Mouse (Mus musculus) C2C12 (cell line): Measurements from ENCODE around the gene Plpp1. TPM values are rescaled to one million over a fixed set of nuclear protein-coding genes. Genes with fewer than 3 reads are reported as not detected.

Experiments used
- H3K27me3 ChIP-seq: one replicate; pipeline ENCODE4 v1.6.1; 2011; ENCODE audit not compliant: control insufficient read depth, insufficient read depth, insufficient read length
- H3K36me3 ChIP-seq: one replicate; pipeline ENCODE4 v1.6.1; 2011; ENCODE audit not compliant: control insufficient read depth, insufficient read depth
- H3K4me3 ChIP-seq: one replicate; pipeline ENCODE4 v1.5.1; 2011; ENCODE audit warnings: mild to moderate bottlenecking, control low read depth; ENCODE audit not compliant: poor library complexity, insufficient read depth, severe bottlenecking
- H3K79me2 ChIP-seq: one replicate; pipeline ENCODE4 v1.6.1; 2011; ENCODE audit not compliant: control insufficient read depth, insufficient read depth
- H3K79me3 ChIP-seq: one replicate; pipeline ENCODE4 v1.6.1; 2011; ENCODE audit warnings: low read depth, control low read depth
- H3ac ChIP-seq: one replicate; pipeline ENCODE3; 2011; ENCODE audit warnings: low read depth; ENCODE audit not compliant: control insufficient read depth, insufficient read length
- CEBPB ChIP-seq: IDR thresholded peaks from one replicate; pipeline ENCODE4 v1.6.1; 2011; ENCODE audit warnings: low read depth, mild to moderate bottlenecking, control low read depth, moderate library complexity
- CTCF ChIP-seq: IDR thresholded peaks from one replicate; pipeline ENCODE4 v1.5.1; 2011; ENCODE audit not compliant: control insufficient read depth, insufficient read depth, insufficient read length
- FOSL1 ChIP-seq: IDR thresholded peaks from one replicate; pipeline ENCODE4 v1.8.0; 2011; ENCODE audit warnings: mild to moderate bottlenecking, low read length; ENCODE audit not compliant: poor library complexity, insufficient read depth, severe bottlenecking
- MAX ChIP-seq: IDR thresholded peaks from one replicate; pipeline ENCODE4 v1.6.1; 2011; ENCODE audit warnings: mild to moderate bottlenecking, control low read depth
- MYOD1 ChIP-seq: IDR thresholded peaks from one replicate; pipeline ENCODE4 v1.6.1; 2011; ENCODE audit warnings: low read depth; ENCODE audit not compliant: control insufficient read depth, insufficient read length
- MYOG ChIP-seq: IDR thresholded peaks from one replicate; pipeline ENCODE4 v1.6.1; 2011; ENCODE audit not compliant: control insufficient read depth, insufficient read length; ENCODE audit errors: extremely low read depth
- USF1 ChIP-seq: IDR thresholded peaks from one replicate; pipeline ENCODE4 v1.6.1; 2011; ENCODE audit warnings: low read depth, mild to moderate bottlenecking, control low read depth, moderate library complexity
- polyA plus RNA-seq: library from polyadenylated mRNA; unstranded; fragments of >200 nt; fragmentation: generic; extraction: Trizol; gene quantifications from one replicate; pipeline ENCODE4 v1.2.1, GENCODE M21; 2012; ENCODE audit warnings: missing spikeins

Plpp1 gene
- polyA plus RNA-seq, 1 experiment, result 29.1 TPM

DNA sequence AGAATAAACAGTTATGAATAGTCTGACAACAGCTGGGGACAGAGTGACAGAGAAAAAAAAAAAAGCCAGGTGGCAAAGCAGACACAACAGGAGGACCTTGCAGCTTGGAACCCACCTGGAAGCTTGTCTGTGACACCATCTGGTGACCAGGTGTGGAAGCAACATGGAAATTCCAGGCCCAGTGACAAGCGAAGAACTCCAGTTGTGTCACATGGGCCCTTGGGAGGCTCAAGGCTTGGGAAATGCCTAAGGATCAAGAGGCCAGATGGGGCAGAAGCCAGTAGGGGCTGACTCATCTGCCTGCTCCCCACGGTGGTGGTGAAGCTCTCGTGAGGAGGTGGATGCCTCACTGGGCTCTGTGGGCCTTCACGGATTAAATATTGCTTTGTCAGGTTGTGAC lies 45.7 kb upstream of the Plpp1 start:
- TF ChIP-seq USF1, result peak; percentile 32
- TF ChIP-seq MYOG, result no peak
- H3K79me3 ChIP-seq, result no peaks in the 10 kb centered on the region
- no peak overlapping the region for H3ac ChIP-seq
- H3K27me3 ChIP-seq, result no peaks in the 10 kb centered on the region
- H3K36me3 ChIP-seq, result no peaks in the 10 kb centered on the region
- no peaks in the 10 kb centered on the region for H3K79me2 ChIP-seq
- no peak overlapping the region for H3K4me3 ChIP-seq

DNA sequence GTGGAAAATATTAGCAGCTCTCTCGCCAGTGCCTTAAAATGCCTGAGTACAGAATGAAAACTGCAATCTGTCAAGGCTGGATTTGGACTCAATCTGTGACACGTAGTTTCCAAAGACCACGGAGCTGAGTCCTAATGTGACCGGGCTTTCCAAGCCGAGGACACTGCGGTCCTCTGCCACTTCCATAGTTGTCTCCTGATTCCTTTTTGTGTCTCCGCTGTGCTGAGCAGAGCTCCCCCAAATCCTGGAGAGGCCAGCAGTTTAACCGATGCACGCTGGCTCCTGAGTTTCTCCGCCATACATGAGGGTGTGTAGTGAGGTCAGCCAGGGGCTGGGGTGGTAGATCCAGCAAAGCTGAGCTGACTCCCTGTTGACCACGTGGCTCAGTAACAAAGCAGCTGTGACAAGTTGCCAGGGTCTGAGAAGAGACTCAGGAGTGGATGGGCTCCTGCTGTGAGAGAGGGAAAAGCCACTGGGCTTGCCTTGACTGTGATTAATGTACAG lies 45.0 kb upstream of the Plpp1 start:
- TF ChIP-seq MYOG (no peak), USF1 (peak; percentile 32)
- Histone ChIP-seq H3K79me3 (no peaks in the 10 kb centered on the region), H3K79me2 (no peaks in the 10 kb centered on the region), H3ac (no peak overlapping the region), H3K4me3 (no peak overlapping the region), H3K27me3 (no peaks in the 10 kb centered on the region), H3K36me3 (no peaks in the 10 kb centered on the region)

GRCm38 (mm10) chr13:112757395-112757794 lies 43.2 kb upstream of the Plpp1 start:
- H3K79me2 ChIP-seq, result no peaks in the 10 kb centered on the region
- H3K27me3 ChIP-seq, result no peaks in the 10 kb centered on the region
- TF ChIP-seq MYOD1 (no peak), MYOG (no peak), FOSL1 (no peak), MAX (no peak), USF1 (no peak), CTCF (no peak)
- no peak overlapping the region for H3ac ChIP-seq
- H3K36me3 ChIP-seq, result no peaks in the 10 kb centered on the region
- no peaks in the 10 kb centered on the region for H3K79me3 ChIP-seq
- no peak overlapping the region for H3K4me3 ChIP-seq

DNA sequence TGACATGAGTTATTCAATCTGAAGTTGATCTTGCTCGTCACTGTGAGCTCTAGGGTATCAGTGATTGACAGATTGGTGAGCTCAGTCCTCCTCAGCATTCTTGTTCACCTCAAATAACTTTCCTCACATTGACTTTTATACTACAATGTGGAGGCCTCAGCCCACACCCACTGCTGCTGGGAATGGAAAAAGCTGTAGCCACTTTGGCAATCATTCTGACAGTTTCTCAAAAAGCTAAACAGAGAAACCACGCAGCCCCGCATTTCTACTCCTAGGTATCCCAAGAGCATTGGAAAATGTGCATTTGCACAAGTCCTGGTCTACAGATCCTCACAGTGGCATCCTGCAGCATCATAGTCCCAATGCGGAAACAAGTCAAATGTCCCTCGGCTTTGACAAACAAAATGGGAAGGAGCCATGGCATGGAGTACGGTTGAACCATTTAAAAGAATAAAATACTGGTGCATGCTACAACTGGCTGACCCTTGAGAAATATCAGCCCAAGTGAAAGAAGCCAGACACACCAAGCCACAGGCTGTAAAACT lies 42.0 kb upstream of the Plpp1 start:
- Histone ChIP-seq H3K36me3 (no peaks in the 10 kb centered on the region), H3K79me2 (no peaks in the 10 kb centered on the region), H3K27me3 (no peaks in the 10 kb centered on the region), H3K79me3 (no peaks in the 10 kb centered on the region), H3K4me3 (no peak overlapping the region), H3ac (no peak overlapping the region)
- no peak for TF ChIP-seq FOSL1
- TF ChIP-seq MAX, result no peak
- no peak for TF ChIP-seq CEBPB
- TF ChIP-seq MYOD1, result no peak
- TF ChIP-seq CTCF, result no peak
- TF ChIP-seq USF1, result no peak
- TF ChIP-seq MYOG, result no peak

- no peak overlapping the region for H3ac ChIP-seq
These were observed 41.2 kb upstream of the Plpp1 start for GRCm38 (mm10) chr13:112759364-112759763.

DNA sequence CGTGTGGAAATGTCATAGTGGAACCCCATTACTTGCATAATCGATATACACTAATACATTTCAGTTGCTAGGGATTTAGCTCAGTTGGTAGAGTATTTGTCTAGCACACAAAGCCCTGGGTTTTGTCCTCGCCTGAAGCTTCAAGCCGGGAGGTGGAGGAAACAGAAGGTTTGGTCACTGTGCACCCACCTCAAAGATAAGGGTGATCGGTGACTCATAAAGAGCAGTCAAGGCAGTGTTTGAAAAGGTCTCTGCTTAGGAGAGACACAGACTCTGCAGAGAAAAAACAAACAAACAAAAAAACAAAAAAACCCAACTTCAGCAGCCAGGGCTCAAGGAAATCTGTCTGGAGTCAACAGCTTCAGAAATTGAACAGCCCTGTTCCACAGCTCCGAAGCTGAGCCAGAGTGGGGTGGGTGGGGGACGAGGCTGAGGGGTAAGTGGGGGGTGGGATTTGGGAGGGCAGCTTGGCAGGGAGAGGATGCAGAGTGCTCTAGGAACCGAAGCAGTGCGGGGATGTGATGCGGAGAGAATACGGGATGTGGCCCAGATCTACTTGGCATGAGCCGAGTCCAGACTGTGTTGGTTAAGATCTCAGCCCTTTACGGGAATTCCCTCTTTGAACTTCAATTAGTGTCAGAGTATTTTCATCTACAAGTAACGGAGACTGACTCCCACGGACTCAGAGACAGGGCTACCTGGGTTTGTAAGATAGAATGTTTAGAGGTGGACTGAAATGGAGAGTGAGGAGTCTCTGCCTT lies 40.6 kb upstream of the Plpp1 start:
- no peaks in the 10 kb centered on the region for H3K36me3 ChIP-seq
- no peak for TF ChIP-seq CEBPB
- TF ChIP-seq MAX, result no peak
- TF ChIP-seq MYOG, result no peak
- no peak for TF ChIP-seq USF1
- TF ChIP-seq CTCF, result no peak
- TF ChIP-seq FOSL1, result no peak
- TF ChIP-seq MYOD1, result no peak
- H3ac ChIP-seq, result no peak overlapping the region
- H3K79me2 ChIP-seq, result no peaks in the 10 kb centered on the region
- no peaks in the 10 kb centered on the region for H3K79me3 ChIP-seq
- H3K27me3 ChIP-seq, result no peaks in the 10 kb centered on the region
- H3K4me3 ChIP-seq, result no peak overlapping the region

More at GRCm38 (mm10) chr13:112759364-112759763, 41.2 kb upstream of the Plpp1 start:
- Histone ChIP-seq H3K79me3 (no peaks in the 10 kb centered on the region), H3K27me3 (no peaks in the 10 kb centered on the region), H3K4me3 (no peak overlapping the region), H3K79me2 (no peaks in the 10 kb centered on the region), H3K36me3 (no peaks in the 10 kb centered on the region)
- TF ChIP-seq MYOG (no peak), USF1 (no peak), CEBPB (no peak), MYOD1 (no peak), CTCF (no peak), FOSL1 (no peak), MAX (no peak)
